Mouse (Mus musculus): ENCODE data around the gene Cyth4.

- TF ChIP-seq CTCF (IDR thresholded peaks at IDR 0.05; ENCODE audit: low read depth, low read length), result peak; percentile 73
- TF ChIP-seq POLR2A (IDR thresholded peaks at IDR 0.05; ENCODE audit: borderline replicate concordance, low read depth, low read length), result no peak
These were observed 1.4 kb upstream of the Cyth4 start for GRCm38 (mm10) chr15:78595468-78595867.
